Mouse (Mus musculus): ENCODE measurements around the gene Olfm3. TPM values are rescaled to one million over a fixed set of nuclear protein-coding genes. Genes with fewer than 3 reads are reported as not detected.

The Olfm3 gene
- polyA plus RNA-seq, 1 experiment = not detected

GRCm38 (mm10) chr3:115049060-115049459, 145.2 kb downstream of the Olfm3 start:
- Histone ChIP-seq H3K4me1 (ENCODE audit: control insufficient read depth, insufficient read depth, low read length) (no peaks in the 10 kb centered on the region), H3K4me3 (ENCODE audit: insufficient read depth, low read length) (no peak overlapping the region), H3K27ac (ENCODE audit: insufficient read depth, low read length) (no peak overlapping the region)
- TF ChIP-seq CTCF (IDR thresholded peaks at IDR 0.05; ENCODE audit: borderline replicate concordance, insufficient read depth, low read length) (no peak), POLR2A (IDR thresholded peaks at IDR 0.05; ENCODE audit: low read depth, low read length) (no peak)

GRCm38 (mm10) chr3:115064901-115065300, 161.0 kb downstream of the Olfm3 start:
- no peak for TF ChIP-seq CTCF (IDR thresholded peaks at IDR 0.05; ENCODE audit: borderline replicate concordance, insufficient read depth, low read length)
- TF ChIP-seq POLR2A (IDR thresholded peaks at IDR 0.05; ENCODE audit: low read depth, low read length) = no peak

GRCm38 (mm10) chr3:115080428-115081181, 176.7 kb downstream of the Olfm3 start:
- Histone ChIP-seq H3K4me3 (ENCODE audit: insufficient read depth, low read length) (no peak overlapping the region), H3K4me1 (ENCODE audit: control insufficient read depth, insufficient read depth, low read length) (no peaks in the 10 kb centered on the region), H3K27ac (ENCODE audit: insufficient read depth, low read length) (no peak overlapping the region)
- TF ChIP-seq CTCF (IDR thresholded peaks at IDR 0.05; ENCODE audit: borderline replicate concordance, insufficient read depth, low read length) (no peak), POLR2A (IDR thresholded peaks at IDR 0.05; ENCODE audit: low read depth, low read length) (no peak)

More at GRCm38 (mm10) chr3:115064901-115065300, 161.0 kb downstream of the Olfm3 start:
- Histone ChIP-seq H3K4me3 (ENCODE audit: insufficient read depth, low read length) (no peak overlapping the region), H3K27ac (ENCODE audit: insufficient read depth, low read length) (no peak overlapping the region), H3K4me1 (ENCODE audit: control insufficient read depth, insufficient read depth, low read length) (no peaks in the 10 kb centered on the region)

GRCm38 (mm10) chr3:115081371-115081770, 177.5 kb downstream of the Olfm3 start:
- Histone ChIP-seq H3K4me1 (ENCODE audit: control insufficient read depth, insufficient read depth, low read length) (no peaks in the 10 kb centered on the region), H3K4me3 (ENCODE audit: insufficient read depth, low read length) (no peak overlapping the region), H3K27ac (ENCODE audit: insufficient read depth, low read length) (no peak overlapping the region)
- no peak for TF ChIP-seq CTCF (IDR thresholded peaks at IDR 0.05; ENCODE audit: borderline replicate concordance, insufficient read depth, low read length)
- TF ChIP-seq POLR2A (IDR thresholded peaks at IDR 0.05; ENCODE audit: low read depth, low read length) = no peak

GRCm38 (mm10) chr3:115082947-115083346, 179.1 kb downstream of the Olfm3 start:
- Histone ChIP-seq H3K4me1 (ENCODE audit: control insufficient read depth, insufficient read depth, low read length) (no peaks in the 10 kb centered on the region), H3K4me3 (ENCODE audit: insufficient read depth, low read length) (no peak overlapping the region), H3K27ac (ENCODE audit: insufficient read depth, low read length) (no peak overlapping the region)
- TF ChIP-seq CTCF (IDR thresholded peaks at IDR 0.05; ENCODE audit: borderline replicate concordance, insufficient read depth, low read length) = no peak
- TF ChIP-seq POLR2A (IDR thresholded peaks at IDR 0.05; ENCODE audit: low read depth, low read length) = no peak

- H3K4me3 ChIP-seq (ENCODE audit: insufficient read depth, low read length) = no peak overlapping the region
- 0 out of 2 replicates have a peak, but pooled peaks cover 3% of the 10 kb centered on the region for H3K4me1 ChIP-seq (ENCODE audit: control insufficient read depth, insufficient read depth, low read length)
- H3K27ac ChIP-seq (ENCODE audit: insufficient read depth, low read length) = no peak overlapping the region
- TF ChIP-seq CTCF (IDR thresholded peaks at IDR 0.05; ENCODE audit: borderline replicate concordance, insufficient read depth, low read length) = no peak
- TF ChIP-seq POLR2A (IDR thresholded peaks at IDR 0.05; ENCODE audit: low read depth, low read length) = no peak
These were observed 184.4 kb downstream of the Olfm3 start for GRCm38 (mm10) chr3:115088281-115088680.

GRCm38 (mm10) chr3:115090670-115091069, 186.8 kb downstream of the Olfm3 start:
- 0 out of 2 replicates have a peak, but pooled peaks cover 3% of the 10 kb centered on the region for H3K4me1 ChIP-seq (ENCODE audit: control insufficient read depth, insufficient read depth, low read length)
- TF ChIP-seq CTCF (IDR thresholded peaks at IDR 0.05; ENCODE audit: borderline replicate concordance, insufficient read depth, low read length) (no peak), POLR2A (IDR thresholded peaks at IDR 0.05; ENCODE audit: low read depth, low read length) (no peak)
- no peak overlapping the region for H3K4me3 ChIP-seq (ENCODE audit: insufficient read depth, low read length)
- no peak overlapping the region for H3K27ac ChIP-seq (ENCODE audit: insufficient read depth, low read length)

- TF ChIP-seq POLR2A (IDR thresholded peaks at IDR 0.05; ENCODE audit: low read depth, low read length) (no peak), CTCF (IDR thresholded peaks at IDR 0.05; ENCODE audit: borderline replicate concordance, insufficient read depth, low read length) (no peak)
- 0 out of 2 replicates have a peak, but pooled peaks cover 3% of the 10 kb centered on the region for H3K4me1 ChIP-seq (ENCODE audit: control insufficient read depth, insufficient read depth, low read length)
These were observed 191.6 kb downstream of the Olfm3 start for GRCm38 (mm10) chr3:115095496-115095895.

GRCm38 (mm10) chr3:115099590-115099989, 195.7 kb downstream of the Olfm3 start:
- H3K4me1 ChIP-seq (ENCODE audit: control insufficient read depth, insufficient read depth, low read length) = no peaks in the 10 kb centered on the region
- no peak overlapping the region for H3K4me3 ChIP-seq (ENCODE audit: insufficient read depth, low read length)
- no peak overlapping the region for H3K27ac ChIP-seq (ENCODE audit: insufficient read depth, low read length)
- TF ChIP-seq POLR2A (IDR thresholded peaks at IDR 0.05; ENCODE audit: low read depth, low read length) = no peak
- TF ChIP-seq CTCF (IDR thresholded peaks at IDR 0.05; ENCODE audit: borderline replicate concordance, insufficient read depth, low read length) = no peak

More at GRCm38 (mm10) chr3:115095496-115095895, 191.6 kb downstream of the Olfm3 start:
- Histone ChIP-seq H3K4me3 (ENCODE audit: insufficient read depth, low read length) (no peak overlapping the region), H3K27ac (ENCODE audit: insufficient read depth, low read length) (no peak overlapping the region)

- no peak overlapping the region for H3K27ac ChIP-seq (ENCODE audit: insufficient read depth, low read length)
- H3K4me1 ChIP-seq (ENCODE audit: control insufficient read depth, insufficient read depth, low read length) = no peaks in the 10 kb centered on the region
- no peak for TF ChIP-seq CTCF (IDR thresholded peaks at IDR 0.05; ENCODE audit: borderline replicate concordance, insufficient read depth, low read length)
- H3K4me3 ChIP-seq (ENCODE audit: insufficient read depth, low read length) = no peak overlapping the region
These were observed 200.4 kb downstream of the Olfm3 start for GRCm38 (mm10) chr3:115104155-115104801.

Data from embryonic fibroblast, embryonic 13.5 days (primary cell).